Mouse (Mus musculus): ENCODE measurements around the gene Vps45. TPM values are rescaled to one million over a fixed set of nuclear protein-coding genes. Genes with fewer than 3 reads are reported as not detected.
A peak's percentile ranks its signal among the peaks of the same experiment; 100 is the strongest.
"Not testable (repeated sequence)": the region's sequence is repeated elsewhere in the genome, so short reads cannot be mapped to it uniquely, and the experiment has no call there.

Vps45 gene
- polyA plus RNA-seq, 3 experiments from 2014 or later: 21.2 to 23.9 (median 23.9) TPM

GRCm38 (mm10) chr3:95970661-95971060 is 87.6 kb downstream of the Vps45 start:
- ATAC-seq: not testable (repeated sequence)

DNA sequence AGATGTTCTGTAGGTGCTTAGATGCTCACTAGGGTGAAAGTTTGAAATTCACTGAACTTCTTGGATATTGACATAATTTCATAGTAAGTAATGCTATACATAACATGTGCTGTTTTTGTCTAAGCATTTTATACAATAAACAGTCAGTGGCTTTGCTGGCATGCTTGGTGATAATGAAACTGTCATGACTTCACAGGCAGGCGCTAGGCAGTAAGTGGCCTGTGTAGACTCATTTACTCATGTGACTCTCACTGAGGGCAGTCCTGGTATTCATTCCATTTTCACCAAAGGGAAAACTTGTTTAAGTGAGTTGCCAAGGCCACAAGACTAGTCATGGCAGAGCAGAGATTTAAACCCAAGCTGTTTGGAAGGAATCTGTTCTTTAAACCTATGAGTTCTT is 89.0 kb downstream of the Vps45 start:
- no peak for ATAC-seq

GRCm38 (mm10) chr3:95965518-95966451 is 92.5 kb downstream of the Vps45 start:
- peak; percentile 58 for ATAC-seq

GRCm38 (mm10) chr3:95963681-95964080 is 94.6 kb downstream of the Vps45 start:
- ATAC-seq: no peak

- no peak for ATAC-seq
These were observed 95.0 kb downstream of the Vps45 start for GRCm38 (mm10) chr3:95963230-95963629.

DNA sequence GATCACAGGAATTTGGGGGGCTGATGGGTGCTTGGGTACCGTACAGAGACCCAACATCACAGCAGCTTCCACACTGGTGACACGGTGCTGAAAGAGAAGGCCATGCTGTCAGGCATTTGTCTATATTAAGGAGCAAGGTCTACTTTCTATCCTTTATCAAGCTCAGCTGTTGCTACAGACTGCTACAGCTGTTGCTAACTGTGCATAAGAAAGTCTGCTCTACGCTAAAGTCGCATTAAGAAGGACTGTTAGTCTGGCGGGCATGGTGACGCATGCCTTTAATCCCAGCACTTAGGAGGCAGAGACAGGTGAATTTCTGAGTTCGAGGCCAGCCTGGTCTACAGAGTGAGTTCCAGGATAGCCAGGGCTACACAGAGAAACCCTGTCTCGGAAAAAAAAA is 96.1 kb downstream of the Vps45 start:
- ATAC-seq: not testable (repeated sequence)

GRCm38 (mm10) chr3:95959807-95960206 is 98.5 kb downstream of the Vps45 start:
- no peak for ATAC-seq

DNA sequence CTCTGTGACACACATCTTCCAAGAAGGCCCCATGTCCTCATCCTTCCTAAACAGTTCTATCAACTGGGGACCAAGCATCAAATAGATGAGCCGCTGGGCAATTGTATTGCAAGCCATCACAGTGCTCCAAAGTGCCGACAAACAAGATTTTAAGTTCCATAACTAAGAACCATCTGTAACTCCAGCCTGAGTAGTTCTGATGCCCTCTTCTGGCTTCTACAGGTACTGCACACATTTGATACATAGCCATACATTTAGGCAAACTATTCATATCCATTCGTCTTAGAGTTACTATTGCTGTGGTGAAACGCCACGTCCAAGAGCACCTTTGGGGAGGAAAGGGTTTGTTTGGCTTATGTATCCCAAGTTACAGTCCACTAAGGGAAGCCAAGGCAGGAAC is 99.2 kb downstream of the Vps45 start:
- no peak for ATAC-seq

DNA sequence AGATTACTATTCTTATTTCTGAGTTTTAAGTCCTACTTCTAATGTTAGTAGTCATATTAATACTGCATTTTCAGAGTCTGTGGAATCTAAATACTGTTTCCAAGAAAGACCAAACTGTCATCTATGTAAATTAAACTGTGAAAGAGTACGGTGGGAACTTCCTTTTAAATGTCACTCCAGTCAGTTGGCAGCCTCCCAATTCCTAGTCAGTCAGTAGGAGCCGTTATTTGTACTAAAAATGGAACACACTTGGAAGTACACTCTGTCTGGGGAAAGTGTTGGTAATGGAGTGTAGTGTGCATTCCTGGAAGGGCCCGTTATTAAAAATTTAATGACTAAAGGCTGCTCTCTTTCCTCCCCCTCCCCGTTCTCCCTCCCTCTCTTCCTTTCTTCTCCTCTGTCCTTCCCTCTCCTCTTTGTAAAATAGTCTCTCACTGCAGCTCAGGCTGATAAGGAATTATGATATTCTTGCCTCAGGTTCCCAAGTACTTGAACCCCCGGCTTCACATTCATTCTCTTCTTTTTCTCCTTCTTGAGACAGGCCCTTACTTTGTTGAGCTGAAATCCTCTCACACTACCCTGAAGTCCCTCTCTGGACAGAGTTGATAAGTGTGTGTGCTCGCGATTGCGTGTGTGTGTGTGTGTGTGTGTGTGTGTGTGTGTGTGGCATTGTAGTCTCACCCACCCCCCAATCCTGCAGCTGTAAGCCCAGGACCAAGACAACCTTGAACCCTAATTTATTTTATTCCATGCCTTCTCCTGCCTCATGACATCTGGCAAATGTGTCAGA is 100.7 kb downstream of the Vps45 start:
- no peak for ATAC-seq

- no peak for ATAC-seq
These were observed 102.9 kb downstream of the Vps45 start for GRCm38 (mm10) chr3:95955318-95955717.

GRCm38 (mm10) chr3:95954648-95955173 is 103.6 kb downstream of the Vps45 start:
- ATAC-seq: not testable (repeated sequence)

DNA sequence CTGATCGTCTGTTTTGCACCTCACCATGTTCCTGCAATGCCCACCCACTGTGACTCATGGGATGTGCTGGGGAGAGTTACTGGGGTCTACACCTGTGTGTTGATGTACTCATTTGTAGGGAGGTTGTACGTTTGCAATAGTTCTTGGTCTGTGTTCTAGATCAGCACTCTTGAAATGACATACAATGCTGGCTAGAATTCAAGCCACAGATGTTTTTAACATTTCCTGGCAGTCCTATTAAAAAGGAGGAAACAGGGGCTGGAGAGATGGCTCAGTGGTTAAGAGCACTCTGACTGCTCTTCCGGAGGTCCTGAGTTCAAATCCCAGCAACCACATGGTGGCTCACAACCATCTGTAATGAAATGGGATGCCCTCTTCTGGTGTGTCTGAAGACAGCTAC is 104.7 kb downstream of the Vps45 start:
- ATAC-seq: no peak

GRCm38 (mm10) chr3:95953023-95953422 is 105.2 kb downstream of the Vps45 start:
- no peak for ATAC-seq

- ATAC-seq: not testable (repeated sequence)
These were observed 106.7 kb downstream of the Vps45 start for GRCm38 (mm10) chr3:95951566-95951965.

DNA sequence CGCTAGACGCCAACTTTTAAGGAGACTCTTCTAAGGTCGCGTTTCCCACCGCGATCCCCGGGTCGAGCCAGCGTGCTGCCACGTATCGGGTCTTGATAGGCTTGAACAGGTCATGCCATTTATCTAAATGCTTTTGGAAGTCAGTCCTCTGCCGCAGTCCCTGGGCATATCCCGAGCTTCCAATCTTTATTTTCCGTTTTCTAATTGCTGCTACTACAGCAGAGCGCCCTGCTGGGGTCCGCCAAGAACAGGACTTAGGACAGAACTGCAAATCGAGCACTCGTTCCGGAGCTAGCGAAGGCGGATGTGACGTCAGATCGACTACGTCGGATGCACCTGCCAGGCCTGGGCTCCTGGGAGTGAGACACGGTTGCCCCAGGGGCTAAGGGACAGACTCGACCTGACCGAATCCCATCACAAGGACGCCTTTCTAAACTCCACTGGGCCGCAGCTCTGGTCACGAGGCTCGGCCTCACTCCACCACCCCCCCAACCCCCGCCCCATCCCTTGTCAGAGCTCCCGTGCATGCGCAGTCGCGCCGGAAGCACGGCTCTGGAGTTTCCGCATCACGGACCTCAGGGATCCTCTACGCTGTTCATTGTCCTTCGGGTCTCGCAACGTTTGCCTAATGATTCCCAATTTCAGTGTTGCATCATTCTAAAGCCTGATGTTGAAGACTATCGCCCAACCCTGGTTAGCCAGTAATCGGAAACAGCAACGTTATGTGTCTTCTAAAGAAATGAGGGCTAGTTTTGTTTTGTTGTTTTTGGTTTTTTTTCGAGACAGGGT is 107.3 kb downstream of the Vps45 start:
- peak; percentile 88 for ATAC-seq

Other genes starting within 250 kb of the Vps45 start
- 10 to 100 TPM; 22.7 to 35.5 (median 27.1) TPM for gene Rprd2, start 239.6 kb downstream of the Vps45 start, polyA plus RNA-seq (2017; shearing (Covaris generic))
- 10 to 100 TPM; 46.9 to 48.5 (median 48.3) TPM for gene Prpf3, start 202.6 kb downstream of the Vps45 start, polyA plus RNA-seq (2017; shearing (Covaris generic))
- 100 to 1,000 TPM; 281 to 394 (median 321) TPM for gene Mrps21, start 186.9 kb downstream of the Vps45 start, polyA plus RNA-seq (2017; shearing (Covaris generic))
- gene Ciart, start 176.2 kb downstream of the Vps45 start, polyA plus RNA-seq (2017; shearing (Covaris generic)): 10 to 100 TPM in 1 of 3 experiments, 1 to 10 TPM in 2; 2.3 to 11.8 (median 6.6) TPM
- 1 to 10 TPM in 1 of 3 experiments, under 1 TPM in 1, not detected in 1; 0.83 to 1.5 TPM for gene BC028528, start 166.5 kb downstream of the Vps45 start, polyA plus RNA-seq (2017; shearing (Covaris generic))
- gene Aph1a, start 164.5 kb downstream of the Vps45 start, polyA plus RNA-seq (2017; shearing (Covaris generic)): 10 to 100 TPM; 17.9 to 46.2 (median 27.0) TPM
- not detected for gene Car14, start 153.8 kb downstream of the Vps45 start, polyA plus RNA-seq (2017; shearing (Covaris generic))
- 100 to 1,000 TPM; 164 to 282 (median 210) TPM for gene Anp32e, start 129.2 kb downstream of the Vps45 start, polyA plus RNA-seq (2017; shearing (Covaris generic))
- 10 to 100 TPM; 10.3 to 27.1 (median 15.9) TPM for gene Plekho1, start 62.5 kb downstream of the Vps45 start, polyA plus RNA-seq (2017; shearing (Covaris generic))
- gene Otud7b, start 46.1 kb upstream of the Vps45 start, polyA plus RNA-seq (2017; shearing (Covaris generic)): 10 to 100 TPM in 1 of 3 experiments, 1 to 10 TPM in 2; 7.4 to 13.1 (median 9.9) TPM
- gene Mtmr11, start 103.5 kb upstream of the Vps45 start, polyA plus RNA-seq (2017; shearing (Covaris generic)): 1 to 10 TPM; 1.8 to 2.6 (median 2.0) TPM
- 10 to 100 TPM; 53.4 to 82.6 (median 56.6) TPM for gene Sf3b4, start 113.9 kb upstream of the Vps45 start, polyA plus RNA-seq (2017; shearing (Covaris generic))
- 1 to 10 TPM; 1.2 to 1.5 (median 1.4) TPM for gene Sv2a, start 122.7 kb upstream of the Vps45 start, polyA plus RNA-seq (2017; shearing (Covaris generic))
- gene Bola1, start 161.2 kb upstream of the Vps45 start, polyA plus RNA-seq (2017; shearing (Covaris generic)): 10 to 100 TPM; 23.4 to 36.1 (median 32.1) TPM
- 1 to 10 TPM in 1 of 3 experiments, not detected in 2; 1.4 TPM for gene Hist2h2ab, start 161.4 kb upstream of the Vps45 start, polyA plus RNA-seq (2017; shearing (Covaris generic))
- gene Hist2h2ac, start 162.4 kb upstream of the Vps45 start, polyA plus RNA-seq (2017; shearing (Covaris generic)): 10 to 100 TPM in 1 of 3 experiments, 1 to 10 TPM in 2; 7.4 to 11.6 (median 8.1) TPM
- gene Hist2h2be, start 162.7 kb upstream of the Vps45 start, polyA plus RNA-seq (2017; shearing (Covaris generic)): 1 to 10 TPM in 2 of 3 experiments, under 1 TPM in 1; 0.38 to 2.2 (median 2.0) TPM
- 1 to 10 TPM in 1 of 3 experiments, not detected in 2; 1.5 TPM for gene Hist2h3c2, start 180.7 kb upstream of the Vps45 start, polyA plus RNA-seq (2017; shearing (Covaris generic))
- gene Hist2h2aa2, start 181.8 kb upstream of the Vps45 start, polyA plus RNA-seq (2017; shearing (Covaris generic)): 100 to 1,000 TPM in 1 of 3 experiments, 10 to 100 TPM in 2; 36.1 to 104 (median 53.6) TPM
- gene Hist2h2aa1, start 187.0 kb upstream of the Vps45 start, polyA plus RNA-seq (2017; shearing (Covaris generic)): 10 to 100 TPM in 2 of 3 experiments, 1 to 10 TPM in 1; 9.6 to 22.0 (median 11.1) TPM
- gene Hist2h3c1, start 188.2 kb upstream of the Vps45 start, polyA plus RNA-seq (2017; shearing (Covaris generic)): not detected
- gene Hist2h4, start 204.8 kb upstream of the Vps45 start, polyA plus RNA-seq (2017; shearing (Covaris generic)): 1 to 10 TPM; 1.3 to 7.4 (median 5.9) TPM
- 10 to 100 TPM in 1 of 3 experiments, 1 to 10 TPM in 2; 4.8 to 44.5 (median 9.0) TPM for gene Hist2h3b, start 210.2 kb upstream of the Vps45 start, polyA plus RNA-seq (2017; shearing (Covaris generic))
- 10 to 100 TPM in 2 of 3 experiments, 1 to 10 TPM in 1; 5.7 to 28.2 (median 20.9) TPM for gene Hist2h2bb, start 211.3 kb upstream of the Vps45 start, polyA plus RNA-seq (2017; shearing (Covaris generic))
- under 1 TPM in 1 of 3 experiments, not detected in 2; 0.43 TPM for gene Fcgr1, start 235.5 kb upstream of the Vps45 start, polyA plus RNA-seq (2017; shearing (Covaris generic))

Data from inflammation-experienced regulatory T-cells, adult 6 months (primary cell).